Mouse (Mus musculus) bone marrow macrophage, adult 2 months (primary cell): ENCODE data around the gene Brwd1. TPM values are rescaled to one million over a fixed set of nuclear protein-coding genes. Genes with fewer than 3 reads are reported as not detected.

Source experiments
- H3K27ac ChIP-seq: 2 replicates; pipeline ENCODE4 v1.5.1; 2012; ENCODE audit warnings: low read depth, low read length; ENCODE audit not compliant: insufficient read depth
- H3K4me1 ChIP-seq: 2 replicates; pipeline ENCODE4 v1.6.1; 2012; ENCODE audit warnings: low read length; ENCODE audit not compliant: control insufficient read depth, insufficient read depth
- H3K4me3 ChIP-seq: 2 replicates; pipeline ENCODE4 v1.5.1; 2012; ENCODE audit warnings: mild to moderate bottlenecking, low read length, moderate library complexity; ENCODE audit not compliant: insufficient read depth
- CTCF ChIP-seq: IDR thresholded peaks from 2 replicates; pipeline ENCODE4 v1.5.1; 2012; ENCODE audit warnings: low read depth, mild to moderate bottlenecking, low read length, moderate library complexity
- POLR2A ChIP-seq: IDR thresholded peaks from 2 replicates; pipeline ENCODE4 v1.6.1; 2012; ENCODE audit warnings: mild to moderate bottlenecking, low read depth, low read length, borderline replicate concordance
- polyA plus RNA-seq: library from polyadenylated mRNA; stranded (reverse); fragments of >200 nt; gene quantifications from 2 replicates; pipeline ENCODE4 v1.2.4, GENCODE M21; 2012; ENCODE audit not compliant: missing spikeins, insufficient read depth, insufficient read length

Gene Brwd1
- polyA plus RNA-seq, 1 experiment = 34.8 TPM

GRCm38 (mm10) chr16:96081742-96082241 lies 534 bp downstream of the Brwd1 start:
- TF ChIP-seq POLR2A (no peak), CTCF (no peak)
- Histone ChIP-seq H3K4me1 (peaks cover 6% of the 10 kb centered on the region), H3K4me3 (peak overlapping the region; percentile 88), H3K27ac (peak overlapping the region; percentile 57)

GRCm38 (mm10) chr16:96081331-96081730 lies 995 bp downstream of the Brwd1 start:
- TF ChIP-seq POLR2A = no peak
- TF ChIP-seq CTCF = no peak
- Histone ChIP-seq H3K27ac (peak overlapping the region; percentile 33; the same call in 1 of the 2 replicates), H3K4me3 (peak overlapping the region; percentile 88), H3K4me1 (peaks cover 5% of the 10 kb centered on the region)

DNA sequence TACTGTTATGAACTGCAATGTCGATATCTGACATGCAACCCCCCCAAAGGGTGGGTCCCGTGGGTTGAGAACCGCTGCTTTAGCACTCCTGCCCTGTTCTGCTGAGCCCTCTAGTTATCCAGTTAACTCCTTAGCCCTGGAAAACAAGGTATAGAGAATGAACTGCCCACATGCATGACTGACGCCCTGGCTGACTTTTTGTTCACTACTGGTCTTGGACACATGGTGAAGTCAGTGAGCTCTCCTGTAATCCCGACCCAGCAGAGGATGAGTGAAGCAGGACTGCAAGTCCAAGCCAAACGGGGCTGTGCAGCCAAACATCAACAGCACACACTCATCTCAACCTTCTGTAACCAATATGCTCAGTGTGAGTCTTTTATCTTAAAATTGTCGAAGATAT lies 1.8 kb downstream of the Brwd1 start:
- Histone ChIP-seq H3K4me3 (no peak overlapping the region), H3K27ac (no peak overlapping the region), H3K4me1 (peaks cover 5% of the 10 kb centered on the region)
- TF ChIP-seq POLR2A = no peak
- no peak for TF ChIP-seq CTCF

DNA sequence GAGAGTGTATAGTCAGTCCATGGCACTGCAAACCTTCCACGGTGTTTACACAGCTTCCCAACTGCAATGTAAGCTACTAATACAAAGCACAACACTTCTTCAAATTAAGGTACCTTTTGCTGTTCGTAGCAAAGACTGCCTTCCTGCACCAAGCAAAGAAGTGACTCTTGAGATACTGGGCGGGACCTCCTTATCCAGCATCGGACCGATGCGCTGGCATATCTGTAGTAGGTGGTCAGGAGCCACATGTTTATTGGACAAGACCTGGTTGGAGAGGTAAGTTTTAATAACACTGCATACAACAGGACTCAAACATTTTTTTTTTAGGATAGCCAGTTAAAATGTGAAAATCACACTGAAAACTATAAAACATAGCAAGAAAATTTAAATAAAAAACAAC lies 14.0 kb downstream of the Brwd1 start:
- H3K27ac ChIP-seq = no peak overlapping the region
- TF ChIP-seq POLR2A (no peak), CTCF (no peak)
- H3K4me1 ChIP-seq = no peaks in the 10 kb centered on the region
- H3K4me3 ChIP-seq = no peak overlapping the region

GRCm38 (mm10) chr16:96066174-96066573 lies 16.2 kb downstream of the Brwd1 start:
- Histone ChIP-seq H3K4me1 (no peaks in the 10 kb centered on the region), H3K27ac (no peak overlapping the region), H3K4me3 (no peak overlapping the region)
- TF ChIP-seq CTCF (no peak), POLR2A (no peak)

GRCm38 (mm10) chr16:96064649-96065048 lies 17.7 kb downstream of the Brwd1 start:
- no peak for TF ChIP-seq POLR2A
- no peak for TF ChIP-seq CTCF
- no peak overlapping the region for H3K4me3 ChIP-seq
- H3K27ac ChIP-seq = no peak overlapping the region
- no peaks in the 10 kb centered on the region for H3K4me1 ChIP-seq

DNA sequence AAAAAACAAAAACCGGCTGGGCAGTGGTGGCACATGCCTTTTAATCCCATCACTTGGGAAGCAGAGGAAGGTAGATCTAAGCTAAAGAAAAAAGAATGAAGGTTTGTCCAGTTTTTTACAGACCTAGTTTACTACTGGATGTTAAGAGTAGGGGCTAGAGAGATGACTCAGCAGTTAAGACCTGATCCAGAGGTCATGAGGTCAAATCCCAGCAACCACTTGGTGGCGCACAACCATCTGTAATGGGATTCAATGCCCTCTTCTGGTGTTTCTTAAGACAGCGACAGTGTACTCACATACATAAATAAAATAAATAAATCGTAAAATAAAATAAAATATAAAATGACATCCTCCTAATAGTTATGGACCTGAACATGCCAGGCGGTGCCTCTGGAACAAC lies 38.2 kb downstream of the Brwd1 start:
- H3K27ac ChIP-seq = no peak overlapping the region
- no peak overlapping the region for H3K4me3 ChIP-seq
- H3K4me1 ChIP-seq = no peaks in the 10 kb centered on the region
- TF ChIP-seq POLR2A (no peak), CTCF (no peak)

DNA sequence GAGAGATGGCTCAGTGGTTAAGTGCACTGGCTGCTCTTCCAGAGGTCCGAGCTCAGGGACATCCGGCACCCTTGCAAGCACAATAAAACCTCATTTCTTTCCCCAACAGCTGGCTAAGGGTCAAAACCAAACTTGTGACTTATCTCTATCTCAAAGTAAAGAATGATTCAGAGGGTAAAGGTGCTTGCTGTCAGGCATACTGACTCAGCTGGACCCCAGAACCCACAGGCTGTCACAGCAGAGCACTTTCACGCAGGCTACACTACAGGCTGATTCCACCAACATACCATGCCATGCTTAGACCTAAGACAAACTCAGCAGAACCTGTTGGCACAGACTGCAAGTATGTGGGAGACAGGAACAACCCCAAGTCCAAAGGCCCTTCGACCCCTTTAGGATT lies 41.6 kb downstream of the Brwd1 start:
- TF ChIP-seq POLR2A = no peak
- Histone ChIP-seq H3K4me3 (no peak overlapping the region), H3K27ac (no peak overlapping the region), H3K4me1 (no peaks in the 10 kb centered on the region)

DNA sequence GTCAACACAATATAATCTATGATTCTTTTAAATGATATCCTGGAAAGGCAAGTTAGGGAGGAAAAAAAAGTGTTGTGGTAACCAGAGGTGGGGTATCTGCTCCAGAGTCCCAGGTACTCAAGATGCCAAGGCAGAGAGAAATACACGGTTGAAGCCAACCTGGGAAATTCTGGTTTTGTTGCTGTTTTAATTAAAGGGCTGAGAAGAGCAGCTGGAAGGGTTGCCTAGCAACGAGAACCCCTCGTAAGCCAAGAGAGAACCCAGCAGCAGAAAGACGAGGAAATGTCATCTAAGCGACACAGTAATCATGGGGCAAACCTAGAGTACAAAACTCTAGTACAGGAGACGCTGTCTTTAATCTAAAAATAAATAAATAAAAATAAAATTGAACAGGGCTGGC lies 42.8 kb downstream of the Brwd1 start:
- no peak overlapping the region for H3K27ac ChIP-seq
- TF ChIP-seq POLR2A = no peak
- no peak for TF ChIP-seq CTCF
- no peak overlapping the region for H3K4me3 ChIP-seq
- H3K4me1 ChIP-seq = no peaks in the 10 kb centered on the region

DNA sequence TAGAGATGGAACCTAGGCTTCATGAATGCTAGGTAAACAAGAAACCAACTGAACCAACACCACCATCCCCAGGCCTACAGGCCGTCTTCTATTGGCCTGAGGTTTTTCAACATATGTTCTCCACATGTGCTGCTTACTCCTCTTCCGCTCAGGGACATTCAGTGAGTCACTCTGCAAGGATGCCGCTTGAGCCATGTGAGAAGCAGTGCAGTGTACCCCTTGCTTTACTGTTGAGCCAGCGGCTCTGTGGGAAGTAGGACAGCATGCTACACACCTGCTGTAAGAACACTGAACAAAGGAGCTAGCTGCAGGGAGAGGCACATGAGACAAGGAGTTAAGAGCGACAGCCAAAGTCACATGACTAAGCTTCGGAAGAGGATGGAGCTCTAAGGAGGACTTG lies 47.9 kb downstream of the Brwd1 start:
- TF ChIP-seq POLR2A = no peak
- TF ChIP-seq CTCF = no peak
- no peak overlapping the region for H3K27ac ChIP-seq
- no peaks in the 10 kb centered on the region for H3K4me1 ChIP-seq
- no peak overlapping the region for H3K4me3 ChIP-seq

- H3K4me1 ChIP-seq = no peaks in the 10 kb centered on the region
- no peak overlapping the region for H3K27ac ChIP-seq
- no peak overlapping the region for H3K4me3 ChIP-seq
- TF ChIP-seq POLR2A (no peak), CTCF (no peak)
Observed at GRCm38 (mm10) chr16:96032368-96033043, 49.8 kb downstream of the Brwd1 start.
